Mouse (Mus musculus) kidney, adult 2 months (tissue): ENCODE data around the gene Cish. TPM values are rescaled to one million over a fixed set of nuclear protein-coding genes. Genes with fewer than 3 reads are reported as not detected.
"Not testable (repeated sequence)": the region's sequence is repeated elsewhere in the genome, so short reads cannot be mapped to it uniquely, and the experiment has no call there.

Source experiments
- DNase-seq: peaks from one replicate; pipeline ENCODE4 v3.0.0; 2021
- H3K27ac ChIP-seq: fragments of 200-500 bp; 2 replicates; pipeline ENCODE4 v1.5.1; 2012; ENCODE audit warnings: low read depth, low read length, control low read depth, inconsistent platforms; ENCODE audit not compliant: insufficient read depth
- H3K27me3 ChIP-seq: fragments of 200-500 bp; replicated peaks from 2 replicates; pipeline ENCODE4 v1.6.1; 2012; ENCODE audit warnings: mild to moderate bottlenecking, moderate library complexity, low read length, inconsistent platforms; ENCODE audit not compliant: control insufficient read depth, insufficient read depth
- H3K36me3 ChIP-seq: fragments of 200-500 bp; 2 replicates; pipeline ENCODE4 v1.6.1; 2012; ENCODE audit warnings: mild to moderate bottlenecking, moderate library complexity, low read length, inconsistent platforms; ENCODE audit not compliant: control insufficient read depth, insufficient read depth
- H3K4me1 ChIP-seq: fragments of 200-500 bp; 2 replicates; pipeline ENCODE4 v1.6.1; 2011; ENCODE audit warnings: low read length; ENCODE audit not compliant: control insufficient read depth, insufficient read depth
- H3K4me3 ChIP-seq: fragments of 200-500 bp; 2 replicates; pipeline ENCODE4 v1.5.1; 2011; ENCODE audit warnings: mild to moderate bottlenecking, low read depth, low read length, control low read depth; ENCODE audit not compliant: insufficient read depth
- CTCF ChIP-seq: fragments of 200-500 bp; conservative IDR thresholded peaks from 2 replicates; pipeline ENCODE4 v1.5.1; 2011; ENCODE audit warnings: low read depth, mild to moderate bottlenecking, control low read depth, low read length, moderate library complexity, mixed read lengths; ENCODE audit not compliant: insufficient read depth, insufficient read length
- POLR2A ChIP-seq: fragments of 200-500 bp; IDR thresholded peaks from one replicate; pipeline ENCODE4 v1.6.1; 2011; ENCODE audit warnings: low read depth, low read length, control low read depth
- WGBS: fragments of 180-500 bp; shearing (Covaris S2); methylation state at CpG from one replicate; pipeline ENCODE4 v1.1.7; 2018; 5-methylcytosine and 5-hydroxymethylcytosine counted together
- polyA plus RNA-seq: library from polyadenylated mRNA; depleted of rRNA; stranded (reverse); fragments of >200 nt; gene quantifications from 2 replicates; pipeline ENCODE4 v1.2.3, GENCODE M21; 2012

Cish gene
- polyA plus RNA-seq, 1 experiment, result 49.7 TPM

- no peak overlapping the region for H3K27ac ChIP-seq
- H3K27me3 ChIP-seq, result no peaks in the 10 kb centered on the region
- DNase-seq, result no peak
- peaks cover 47% of the 10 kb centered on the region for H3K4me1 ChIP-seq
- H3K36me3 ChIP-seq, result peaks cover 7% of the 10 kb centered on the region
- no peak overlapping the region for H3K4me3 ChIP-seq
- no peak for TF ChIP-seq POLR2A
- no peak for TF ChIP-seq CTCF
- 61% methylated on average over 7 of the region's 7 CpGs for WGBS
Measured at GRCm38 (mm10) chr9:107302592-107302991, 6.8 kb downstream of the Cish start.

GRCm38 (mm10) chr9:107303121-107303820 is 7.4 kb downstream of the Cish start:
- TF ChIP-seq POLR2A (no peak), CTCF (no peak)
- Histone ChIP-seq H3K27me3 (no peaks in the 10 kb centered on the region), H3K4me1 (peaks cover 51% of the 10 kb centered on the region), H3K4me3 (no peak overlapping the region), H3K27ac (no peak overlapping the region), H3K36me3 (peaks cover 7% of the 10 kb centered on the region)
- 61% methylated on average over 9 of the region's 9 CpGs for WGBS
- DNase-seq, result peak; percentile 65

DNA sequence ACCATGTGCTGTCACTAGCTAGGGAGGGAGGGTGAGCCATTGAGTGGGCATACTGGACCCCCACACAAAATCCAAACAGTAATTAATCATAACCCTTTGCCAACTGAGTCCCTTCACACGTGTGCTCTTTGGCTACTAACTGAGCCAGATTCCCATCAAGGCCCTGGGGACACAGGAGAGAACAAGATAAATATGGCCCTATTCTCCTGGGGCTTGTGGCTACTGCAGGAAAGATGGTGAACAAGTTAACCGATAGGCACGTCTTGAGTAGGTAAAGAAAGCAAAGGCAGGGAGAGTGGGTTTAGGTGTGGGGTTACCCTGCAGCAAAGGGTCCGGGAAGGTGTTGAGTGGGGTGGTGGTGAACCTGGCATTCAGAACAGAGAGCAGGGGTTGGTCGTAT is 8.1 kb downstream of the Cish start:
- TF ChIP-seq CTCF (no peak), POLR2A (no peak)
- no peak overlapping the region for H3K4me3 ChIP-seq
- 84% methylated on average over 5 of the region's 5 CpGs for WGBS
- H3K36me3 ChIP-seq, result peaks cover 7% of the 10 kb centered on the region
- no peaks in the 10 kb centered on the region for H3K27me3 ChIP-seq
- DNase-seq, result no peak
- H3K27ac ChIP-seq, result no peak overlapping the region
- peaks cover 57% of the 10 kb centered on the region for H3K4me1 ChIP-seq

DNA sequence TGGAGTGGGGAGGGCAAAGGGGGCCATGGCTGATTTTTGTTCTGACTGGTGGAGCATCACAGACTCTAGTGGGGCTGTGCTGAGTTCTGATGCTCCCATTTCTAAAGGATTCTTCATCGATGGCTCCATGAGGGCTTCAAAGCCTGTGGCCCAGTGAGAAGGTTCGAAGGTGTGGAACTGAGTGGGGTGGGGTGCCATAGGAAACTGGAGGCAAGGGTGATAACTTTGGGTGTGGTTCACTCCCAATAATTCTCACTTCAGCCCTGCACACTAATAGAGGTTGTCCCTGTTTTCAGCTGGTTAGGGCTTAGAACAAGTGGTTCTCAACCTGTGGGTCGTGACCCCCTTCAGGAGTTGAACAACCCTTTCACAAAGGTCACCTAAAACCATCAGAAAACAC is 8.6 kb downstream of the Cish start:
- Histone ChIP-seq H3K27ac (no peak overlapping the region), H3K4me3 (no peak overlapping the region), H3K4me1 (peaks cover 62% of the 10 kb centered on the region), H3K36me3 (peaks cover 7% of the 10 kb centered on the region), H3K27me3 (no peaks in the 10 kb centered on the region)
- TF ChIP-seq CTCF (no peak), POLR2A (no peak)
- 96% methylated on average over 3 of the region's 3 CpGs for WGBS
- no peak for DNase-seq

DNA sequence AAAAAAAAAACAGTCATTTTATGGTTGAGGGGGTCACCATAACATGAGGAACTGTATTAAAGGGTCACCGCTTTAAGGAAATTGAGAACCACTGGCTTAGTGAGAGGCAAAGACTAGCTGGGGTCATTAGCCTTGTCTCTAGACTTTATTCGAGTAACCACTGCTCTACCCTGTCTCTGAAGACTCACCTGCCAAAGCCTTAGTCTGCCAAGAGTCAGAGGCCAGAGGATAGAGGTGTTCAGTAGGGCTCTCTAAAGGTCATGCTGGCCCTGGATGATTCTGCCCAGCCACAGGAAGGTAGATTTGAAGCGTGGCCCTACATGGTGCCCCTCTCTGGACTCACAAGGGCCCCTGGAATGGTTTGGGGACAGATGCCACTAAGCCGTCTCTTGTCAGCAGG is 9.2 kb downstream of the Cish start:
- peak; percentile 72 for DNase-seq
- H3K27me3 ChIP-seq, result no peaks in the 10 kb centered on the region

GRCm38 (mm10) chr9:107305601-107306542 is 10.0 kb downstream of the Cish start:
- Histone ChIP-seq H3K27me3 (no peaks in the 10 kb centered on the region), H3K4me3 (no peak overlapping the region), H3K4me1 (peaks cover 55% of the 10 kb centered on the region), H3K36me3 (no peaks in the 10 kb centered on the region; the same call in 1 of the 2 replicates), H3K27ac (peak overlapping the region; percentile 80)
- 16% methylated on average over 13 of the region's 13 CpGs for WGBS
- TF ChIP-seq CTCF, result no peak
- TF ChIP-seq POLR2A, result no peak
- DNase-seq, result peak; percentile 68

More for the DNA sequence above, 9.2 kb downstream of the Cish start:
- H3K4me1 ChIP-seq, result peaks cover 62% of the 10 kb centered on the region
- H3K4me3 ChIP-seq, result no peak overlapping the region
- TF ChIP-seq POLR2A, result no peak
- WGBS, result 70% methylated on average over 4 of the region's 4 CpGs
- peak overlapping the region; percentile 74 for H3K27ac ChIP-seq
- peaks cover 6% of the 10 kb centered on the region for H3K36me3 ChIP-seq

GRCm38 (mm10) chr9:107306673-107307072 is 10.8 kb downstream of the Cish start:
- H3K4me1 ChIP-seq, result peaks cover 52% of the 10 kb centered on the region
- DNase-seq, H3K27me3 ChIP-seq, H3K4me3 ChIP-seq, H3K36me3 ChIP-seq: not testable (repeated sequence)
- 93% methylated on average over 1 of the region's 1 CpGs for WGBS
- H3K27ac ChIP-seq, result peak overlapping the region; percentile 92; the same call in 1 of the 2 replicates
